Mouse (Mus musculus): ENCODE data around the gene Gm20388.

DNA sequence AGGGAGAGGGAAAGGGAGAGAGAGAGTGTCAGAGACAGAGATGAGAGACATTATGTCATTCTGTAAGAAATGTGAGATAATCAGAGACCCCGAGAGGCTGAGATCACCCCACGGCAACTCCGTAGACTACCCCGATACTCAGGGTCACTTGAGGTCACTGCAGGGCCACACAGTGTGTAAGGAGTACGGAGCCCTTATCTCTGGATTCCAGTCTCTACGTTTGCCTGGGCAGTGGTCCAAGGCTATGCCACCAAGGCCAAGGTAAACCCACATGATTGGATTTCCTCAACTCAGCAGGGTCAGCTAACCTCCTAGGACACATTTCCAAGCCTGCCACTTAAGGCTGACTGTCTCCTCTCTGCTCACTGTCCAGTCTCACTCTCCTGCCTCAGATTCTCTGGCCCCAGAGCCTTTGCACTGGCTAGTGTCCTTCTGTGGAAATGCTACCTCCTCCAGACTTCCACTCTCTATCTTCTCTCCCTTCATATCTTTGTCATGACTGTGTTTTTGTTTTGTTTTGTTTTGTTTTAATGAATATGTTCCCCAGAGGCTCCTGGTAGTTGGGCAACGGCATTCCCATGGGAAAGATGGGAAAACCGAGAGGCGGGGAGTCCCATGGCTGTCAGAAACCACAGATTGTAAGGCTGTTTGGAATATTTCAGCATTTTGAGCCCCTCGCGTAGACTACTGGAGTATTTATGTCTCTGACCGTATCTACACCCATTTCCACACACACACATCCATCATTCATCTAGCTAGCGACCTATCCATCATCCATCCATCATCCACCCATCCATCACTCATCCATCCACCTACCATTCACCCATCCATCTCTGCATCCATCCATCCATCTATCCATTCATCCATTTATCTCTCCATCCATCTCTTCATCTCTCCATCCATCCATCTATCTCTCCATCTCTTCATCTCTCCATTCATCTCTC is 2745.7 kb downstream of the Gm20388 start:
- no peak for TF ChIP-seq POLR2A (IDR thresholded peaks at IDR 0.05; ENCODE audit: borderline replicate concordance, control insufficient read depth, low read depth, low read length)
- no peak for TF ChIP-seq CTCF (IDR thresholded peaks at IDR 0.05; ENCODE audit: control insufficient read depth, insufficient read depth, low read length)

Measured in bone marrow, adult 2 months (tissue).